Mouse (Mus musculus) liver, adult 10 weeks (tissue): ENCODE measurements around the gene Gemin2. TPM values are rescaled to one million over a fixed set of nuclear protein-coding genes. Genes with fewer than 3 reads are reported as not detected.

Experiments used
- polyA plus RNA-seq: library from polyadenylated mRNA; stranded (reverse); fragments of 350-450 nt; fragmentation: Illumina TruSeq; extraction: RNeasy Lipid Tissue Mini Kit (QIAGEN cat#74804); gene quantifications from one replicate; pipeline ENCODE4 v1.2.3, GENCODE M21; 2014; ENCODE audit warnings: low read depth, low replicate concordance

The Gemin2 gene
- polyA plus RNA-seq, result 22.9 TPM

GRCm38 (mm10) chr12:59013234-59013633 is at the start of gene Gemin2:
Gene Gemin2 (plus strand): TSS chr12:59013393.

GRCm38 (mm10) chr12:59011844-59012709 is 1.1 kb upstream of the Gemin2 start, which contains the start of gene Sec23a:
Gene Sec23a (minus strand): TSS chr12:59012017.

DNA sequence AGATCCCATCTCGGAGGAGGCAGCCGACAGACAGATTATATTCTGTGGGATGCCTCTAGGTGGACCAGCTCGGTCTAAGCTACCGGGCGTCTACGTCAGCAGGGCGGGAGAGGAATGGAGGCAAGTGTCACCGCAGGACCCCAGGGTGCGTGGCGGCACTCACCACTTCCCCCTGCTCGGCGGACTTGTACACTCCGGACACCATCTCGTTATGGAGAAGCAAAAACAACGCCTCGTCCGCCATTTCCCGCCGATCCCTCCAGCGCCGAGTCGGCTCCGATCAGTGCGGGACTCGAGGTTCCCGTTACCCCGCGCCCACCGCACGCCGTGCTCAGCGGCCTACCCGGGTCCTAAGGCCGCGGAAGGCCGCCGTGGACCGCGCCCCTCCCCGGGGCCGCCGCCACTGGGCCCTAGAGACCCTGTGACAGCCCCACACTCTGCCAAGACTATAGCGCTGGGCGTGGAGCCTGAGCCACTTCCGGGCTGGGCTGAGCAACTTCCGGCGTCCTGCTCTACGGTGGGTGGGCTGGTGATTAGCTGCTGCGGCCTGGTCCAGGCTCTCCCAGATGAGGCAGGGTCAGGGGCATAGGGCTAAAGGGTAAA is 47.9 kb downstream of the Gemin2 start, which contains the start of gene Trappc6b:
TSS of gene Trappc6b (minus strand) at position 480 of the 603 bp plus-strand sequence.

GRCm38 (mm10) chr12:59066448-59067077 is 53.4 kb downstream of the Gemin2 start, which contains the start of gene Pnn:
Gene Pnn (plus strand): TSS chr12:59066884.

Other genes starting within 250 kb of the Gemin2 start
- 67.5 TPM for gene Sec23a, start 1.4 kb upstream of the Gemin2 start, polyA plus RNA-seq
- 145 TPM for gene Trappc6b, start 48.1 kb downstream of the Gemin2 start, polyA plus RNA-seq
- gene Pnn, start 53.5 kb downstream of the Gemin2 start, polyA plus RNA-seq, result 42.8 TPM
- 410 TPM for gene Mia2, start 82.4 kb downstream of the Gemin2 start, polyA plus RNA-seq
- gene Fbxo33, start 206.3 kb downstream of the Gemin2 start, polyA plus RNA-seq, result 19.6 TPM